Mouse (Mus musculus): ENCODE measurements at regions not wholly inside any gene's neighbourhood (a gene's known extent, or its start where the extent isn't known, plus 50 kb on each side); places are given as distances from the start of the nearest gene placed in this dataset.

DNA sequence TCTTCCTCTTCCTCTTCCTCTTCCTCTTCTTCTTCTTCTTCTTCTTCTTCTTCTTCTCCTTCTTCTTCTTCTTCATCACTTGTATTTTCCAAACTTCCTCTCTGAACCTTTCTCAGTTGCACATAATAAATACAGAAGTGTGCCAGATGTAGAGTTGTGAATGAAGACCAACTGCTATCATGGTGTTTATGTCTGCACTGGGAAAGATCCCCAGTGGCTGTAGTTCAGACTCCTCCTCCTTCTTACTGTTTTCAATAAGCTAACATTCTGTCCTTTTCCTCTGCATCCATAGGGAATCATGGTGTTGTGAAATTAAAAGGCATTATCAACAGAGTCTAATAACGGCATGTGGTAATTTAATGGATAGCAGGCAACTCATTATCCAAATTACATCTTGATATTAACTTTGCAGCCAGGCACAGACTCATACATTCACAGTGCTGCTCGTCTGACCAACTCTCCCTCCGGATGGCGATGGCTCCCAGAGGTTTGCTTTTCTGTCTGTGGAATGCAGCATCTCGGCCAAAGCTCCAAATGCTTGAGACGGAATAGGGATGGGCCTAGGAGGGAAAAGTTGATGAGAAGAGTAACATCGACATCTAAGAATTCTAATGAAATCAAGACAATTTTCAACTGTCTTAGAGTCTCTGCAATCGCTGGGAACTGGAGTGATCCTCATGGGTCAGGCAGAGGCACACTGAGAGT, 219.6 kb downstream of the Irs2 start:
- Histone ChIP-seq H3K27me3 (ENCODE audit: control insufficient read depth, insufficient read depth, low read length, poor library complexity, severe bottlenecking) (no peaks in the 10 kb centered on the region), H3K4me3 (ENCODE audit: low read depth, low read length) (no peak overlapping the region), H3K9me3 (replicated peaks; ENCODE audit: control insufficient read depth, insufficient read depth, low read length, poor library complexity, severe bottlenecking) (no peaks in the 10 kb centered on the region), H3K4me1 (ENCODE audit: control insufficient read depth, insufficient read depth, low read length) (no peaks in the 10 kb centered on the region), H3K9ac (ENCODE audit: low read depth, poor library complexity, severe bottlenecking) (no peak overlapping the region), H3K27ac (ENCODE audit: insufficient read depth, low read length) (no peak overlapping the region), H3K36me3 (ENCODE audit: control insufficient read depth, insufficient read depth, low read length, poor library complexity, severe bottlenecking) (no peaks in the 10 kb centered on the region)
- no peak for TF ChIP-seq CTCF (IDR thresholded peaks at IDR 0.05; ENCODE audit: low read depth, low read length)
- TF ChIP-seq POLR2A (IDR thresholded peaks at IDR 0.05; ENCODE audit: insufficient read depth, low read length): no peak
- TF ChIP-seq EP300 (IDR thresholded peaks at IDR 0.05; ENCODE audit: insufficient read depth, low read depth, low read length): no peak

DNA sequence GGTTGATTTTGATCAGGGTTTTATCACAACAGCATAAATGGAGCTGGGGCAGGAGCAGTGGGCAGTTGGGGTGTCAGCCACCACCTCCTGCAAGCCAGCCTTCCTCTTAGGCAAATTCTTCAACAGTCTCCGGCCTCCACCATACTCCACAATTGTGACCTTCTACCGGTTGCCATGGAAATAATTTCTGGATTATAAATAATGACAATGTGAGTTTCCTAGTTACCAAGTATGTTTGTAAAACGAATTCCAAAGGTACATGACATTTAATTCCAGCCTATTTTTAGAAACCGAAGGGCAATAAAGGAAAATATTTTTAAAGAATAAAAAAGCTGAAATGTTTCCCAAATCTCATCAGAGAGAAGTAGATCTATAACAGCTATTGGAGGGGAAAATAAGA, 222.5 kb downstream of the Irs2 start:
- no peaks in the 10 kb centered on the region for H3K27me3 ChIP-seq (ENCODE audit: control insufficient read depth, insufficient read depth, low read length, poor library complexity, severe bottlenecking)
- no peak overlapping the region for H3K4me3 ChIP-seq (ENCODE audit: low read depth, low read length)
- no peaks in the 10 kb centered on the region for H3K4me1 ChIP-seq (ENCODE audit: control insufficient read depth, insufficient read depth, low read length)
- no peak for TF ChIP-seq CTCF (IDR thresholded peaks at IDR 0.05; ENCODE audit: low read depth, low read length)
- no peak for TF ChIP-seq EP300 (IDR thresholded peaks at IDR 0.05; ENCODE audit: insufficient read depth, low read depth, low read length)
- TF ChIP-seq POLR2A (IDR thresholded peaks at IDR 0.05; ENCODE audit: insufficient read depth, low read length): no peak
- no peaks in the 10 kb centered on the region for H3K36me3 ChIP-seq (ENCODE audit: control insufficient read depth, insufficient read depth, low read length, poor library complexity, severe bottlenecking)
- H3K27ac ChIP-seq (ENCODE audit: insufficient read depth, low read length): no peak overlapping the region
- no peak overlapping the region for H3K9ac ChIP-seq (ENCODE audit: low read depth, poor library complexity, severe bottlenecking)
- no peaks in the 10 kb centered on the region for H3K9me3 ChIP-seq (replicated peaks; ENCODE audit: control insufficient read depth, insufficient read depth, low read length, poor library complexity, severe bottlenecking)

DNA sequence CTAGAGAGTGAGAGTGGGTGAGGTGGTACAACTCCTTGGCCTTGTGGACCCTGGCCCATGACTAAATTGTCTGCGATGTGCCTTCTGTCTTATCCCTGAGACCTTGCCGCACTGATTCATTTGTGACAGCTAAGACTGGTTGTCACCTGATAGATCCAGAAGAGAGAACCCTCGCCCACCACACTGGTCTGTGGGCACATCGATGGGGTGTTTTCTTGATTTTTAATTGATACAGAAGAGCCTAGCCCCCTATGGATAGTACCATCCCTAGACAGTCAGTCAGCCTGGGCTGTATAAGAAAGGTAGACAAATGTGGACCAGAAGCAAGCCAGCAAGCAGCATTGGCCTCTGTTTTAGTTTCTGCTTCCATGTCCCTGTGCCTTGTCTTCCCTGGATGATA, 222.9 kb downstream of the Irs2 start:
- H3K4me3 ChIP-seq (ENCODE audit: low read depth, low read length): no peak overlapping the region
- H3K27ac ChIP-seq (ENCODE audit: insufficient read depth, low read length): no peak overlapping the region
- H3K36me3 ChIP-seq (ENCODE audit: control insufficient read depth, insufficient read depth, low read length, poor library complexity, severe bottlenecking): no peaks in the 10 kb centered on the region
- no peak for TF ChIP-seq CTCF (IDR thresholded peaks at IDR 0.05; ENCODE audit: low read depth, low read length)
- no peak for TF ChIP-seq POLR2A (IDR thresholded peaks at IDR 0.05; ENCODE audit: insufficient read depth, low read length)
- no peak for TF ChIP-seq EP300 (IDR thresholded peaks at IDR 0.05; ENCODE audit: insufficient read depth, low read depth, low read length)
- H3K27me3 ChIP-seq (ENCODE audit: control insufficient read depth, insufficient read depth, low read length, poor library complexity, severe bottlenecking): no peaks in the 10 kb centered on the region
- H3K9me3 ChIP-seq (replicated peaks; ENCODE audit: control insufficient read depth, insufficient read depth, low read length, poor library complexity, severe bottlenecking): no peaks in the 10 kb centered on the region
- no peak overlapping the region for H3K9ac ChIP-seq (ENCODE audit: low read depth, poor library complexity, severe bottlenecking)
- H3K4me1 ChIP-seq (ENCODE audit: control insufficient read depth, insufficient read depth, low read length): no peaks in the 10 kb centered on the region

DNA sequence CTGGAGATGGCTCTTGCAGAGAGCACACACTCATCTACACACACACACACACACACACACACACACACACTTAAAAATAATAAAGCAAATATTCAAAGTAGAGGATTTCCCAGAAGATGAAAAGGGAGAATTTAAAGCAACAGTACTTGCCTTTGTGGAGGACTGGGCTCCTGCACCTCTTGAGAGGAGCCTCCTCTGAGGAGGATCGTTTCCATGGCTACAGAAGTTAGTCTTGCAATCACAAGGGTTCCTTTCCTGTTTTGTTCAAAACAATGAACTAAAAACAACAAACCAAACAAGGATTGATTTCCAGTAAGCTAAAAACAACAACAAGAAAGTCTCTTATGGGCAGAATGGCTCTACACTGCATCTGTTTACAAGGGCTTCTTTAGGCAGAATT, 223.8 kb downstream of the Irs2 start:
- Histone ChIP-seq H3K27ac (ENCODE audit: insufficient read depth, low read length) (no peak overlapping the region), H3K4me3 (ENCODE audit: low read depth, low read length) (no peak overlapping the region), H3K4me1 (ENCODE audit: control insufficient read depth, insufficient read depth, low read length) (no peaks in the 10 kb centered on the region), H3K27me3 (ENCODE audit: control insufficient read depth, insufficient read depth, low read length, poor library complexity, severe bottlenecking) (no peaks in the 10 kb centered on the region; the same call in 1 of the 2 replicates), H3K36me3 (ENCODE audit: control insufficient read depth, insufficient read depth, low read length, poor library complexity, severe bottlenecking) (no peaks in the 10 kb centered on the region), H3K9ac (ENCODE audit: low read depth, poor library complexity, severe bottlenecking) (no peak overlapping the region), H3K9me3 (replicated peaks; ENCODE audit: control insufficient read depth, insufficient read depth, low read length, poor library complexity, severe bottlenecking) (no peaks in the 10 kb centered on the region)
- TF ChIP-seq CTCF (IDR thresholded peaks at IDR 0.05; ENCODE audit: low read depth, low read length) (no peak), POLR2A (IDR thresholded peaks at IDR 0.05; ENCODE audit: insufficient read depth, low read length) (no peak), EP300 (IDR thresholded peaks at IDR 0.05; ENCODE audit: insufficient read depth, low read depth, low read length) (no peak)

DNA sequence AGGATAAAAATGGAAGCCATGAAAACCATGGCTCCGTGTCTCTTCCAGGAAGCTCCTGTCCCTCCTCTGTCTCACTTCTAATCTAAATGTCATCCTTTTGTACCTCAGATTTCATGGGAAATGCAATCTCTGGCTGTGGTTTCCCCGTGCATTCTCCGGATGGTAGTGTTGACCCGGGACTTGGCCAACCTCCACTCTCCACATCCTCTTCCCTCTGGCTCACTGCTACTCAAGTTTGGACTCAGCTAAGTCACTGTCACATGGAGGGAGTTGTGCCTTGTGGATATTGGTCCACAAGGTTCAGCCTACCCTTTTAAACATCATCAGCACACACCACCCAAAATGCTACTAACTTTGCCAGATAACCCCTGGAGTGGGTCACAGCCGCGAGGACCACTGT, 226.4 kb downstream of the Irs2 start:
- Histone ChIP-seq H3K4me3 (ENCODE audit: low read depth, low read length) (no peak overlapping the region), H3K27ac (ENCODE audit: insufficient read depth, low read length) (no peak overlapping the region), H3K27me3 (ENCODE audit: control insufficient read depth, insufficient read depth, low read length, poor library complexity, severe bottlenecking) (no peaks in the 10 kb centered on the region; the same call in 1 of the 2 replicates), H3K9ac (ENCODE audit: low read depth, poor library complexity, severe bottlenecking) (no peak overlapping the region), H3K4me1 (ENCODE audit: control insufficient read depth, insufficient read depth, low read length) (no peaks in the 10 kb centered on the region), H3K9me3 (replicated peaks; ENCODE audit: control insufficient read depth, insufficient read depth, low read length, poor library complexity, severe bottlenecking) (peaks cover 3% of the 10 kb centered on the region; the same call in 1 of the 2 replicates), H3K36me3 (ENCODE audit: control insufficient read depth, insufficient read depth, low read length, poor library complexity, severe bottlenecking) (no peaks in the 10 kb centered on the region)
- TF ChIP-seq CTCF (IDR thresholded peaks at IDR 0.05; ENCODE audit: low read depth, low read length): no peak
- no peak for TF ChIP-seq EP300 (IDR thresholded peaks at IDR 0.05; ENCODE audit: insufficient read depth, low read depth, low read length)
- no peak for TF ChIP-seq POLR2A (IDR thresholded peaks at IDR 0.05; ENCODE audit: insufficient read depth, low read length)

DNA sequence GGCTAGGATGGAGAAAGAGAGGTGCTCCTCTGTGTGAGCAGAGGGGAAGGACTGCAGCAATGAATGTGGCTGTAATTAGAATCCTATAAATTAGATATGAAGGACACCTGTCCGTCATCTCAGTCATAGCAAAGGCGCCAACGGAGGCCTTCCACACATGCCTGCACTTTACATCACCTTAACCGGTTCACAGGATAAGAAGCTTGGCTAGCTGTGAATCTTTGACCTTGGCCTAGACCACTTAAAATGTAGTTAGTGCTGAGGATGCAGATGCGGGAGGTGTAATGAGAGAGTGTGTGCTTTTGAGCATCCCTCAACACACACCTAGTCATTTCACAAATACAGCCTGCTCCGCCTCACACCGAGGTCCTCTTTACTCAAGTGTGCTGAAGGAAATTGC, 228.6 kb downstream of the Irs2 start:
- H3K4me1 ChIP-seq (ENCODE audit: control insufficient read depth, insufficient read depth, low read length): no peaks in the 10 kb centered on the region
- no peak overlapping the region for H3K9ac ChIP-seq (ENCODE audit: low read depth, poor library complexity, severe bottlenecking)
- H3K27ac ChIP-seq (ENCODE audit: insufficient read depth, low read length): no peak overlapping the region
- H3K36me3 ChIP-seq (ENCODE audit: control insufficient read depth, insufficient read depth, low read length, poor library complexity, severe bottlenecking): no peaks in the 10 kb centered on the region
- H3K27me3 ChIP-seq (ENCODE audit: control insufficient read depth, insufficient read depth, low read length, poor library complexity, severe bottlenecking): no peaks in the 10 kb centered on the region; the same call in 1 of the 2 replicates
- peaks cover 7% of the 10 kb centered on the region; the same call in 1 of the 2 replicates for H3K9me3 ChIP-seq (replicated peaks; ENCODE audit: control insufficient read depth, insufficient read depth, low read length, poor library complexity, severe bottlenecking)
- no peak for TF ChIP-seq POLR2A (IDR thresholded peaks at IDR 0.05; ENCODE audit: insufficient read depth, low read length)
- no peak for TF ChIP-seq CTCF (IDR thresholded peaks at IDR 0.05; ENCODE audit: low read depth, low read length)
- TF ChIP-seq EP300 (IDR thresholded peaks at IDR 0.05; ENCODE audit: insufficient read depth, low read depth, low read length): no peak
- no peak overlapping the region for H3K4me3 ChIP-seq (ENCODE audit: low read depth, low read length)
